9 mouse cellular contexts compared by ENCODE assay signal in the genomic region with DNA sequence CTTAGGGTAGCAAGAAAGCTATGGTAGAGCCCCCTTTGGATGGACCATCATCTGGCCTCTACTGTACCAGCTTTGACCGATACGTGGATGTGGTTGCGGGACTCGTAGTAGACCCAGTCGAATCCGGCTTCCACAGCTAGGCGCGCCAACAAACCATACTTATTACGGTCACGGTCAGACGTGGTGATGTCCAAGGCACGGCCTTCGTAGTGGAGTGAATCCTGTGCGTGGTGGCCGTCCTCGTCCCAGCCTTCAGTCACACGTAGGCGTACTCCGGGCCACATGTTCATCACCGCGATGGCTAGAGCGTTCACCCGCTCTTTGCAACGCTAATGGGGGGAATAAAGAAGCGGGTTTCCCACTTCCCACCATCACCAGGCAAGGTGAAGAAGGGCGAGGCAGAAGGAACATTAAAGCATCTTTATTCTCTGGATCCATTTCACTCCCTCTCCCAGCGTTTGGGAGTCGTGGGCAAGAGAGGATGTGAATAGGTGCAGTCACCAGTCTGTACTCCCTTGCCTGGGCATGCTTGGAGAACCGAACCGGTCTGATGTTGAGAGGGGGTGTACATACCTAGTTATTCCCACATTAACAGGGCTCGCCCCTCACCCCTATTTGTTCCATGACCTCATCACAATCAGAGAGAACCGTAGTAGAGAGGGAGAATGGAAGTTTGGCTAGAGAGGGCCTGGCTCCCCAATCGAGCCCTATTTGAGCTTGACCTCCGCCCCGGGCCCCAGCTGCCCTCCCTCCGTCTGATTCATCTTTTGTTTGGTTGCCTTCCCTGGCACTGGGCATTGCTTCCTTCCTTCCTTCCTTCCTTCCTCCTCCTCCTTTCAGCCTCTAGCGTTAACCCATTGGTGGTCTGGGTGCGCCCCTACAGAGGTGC. TPM values are rescaled to one million over a fixed set of nuclear protein-coding genes. Genes with fewer than 3 reads are reported as not detected.
DNase-seq lines count a peak whose midpoint lies in the region; ATAC-seq and TF ChIP-seq lines count a peak whose summit lies in the region.
"Had no signal": no experiment of that assay in that cellular context is flagged by ENCODE, and none has a peak within 500 bp of the region (broad histone marks: within the 10 kb centered on the region; RNA-seq: fewer than 3 reads in every experiment).

No protein-coding gene starts in this region.

- H3K36me3 ChIP-seq in kidney, adult 2 months (ENCODE audit: control insufficient read depth, insufficient read depth, low read length): no peaks in the 10 kb centered on the region
- H3K36me3 ChIP-seq in embryonic facial prominence, embryonic 13.5 days: no peaks in the 10 kb centered on the region
- no peaks in the 10 kb centered on the region for H3K36me3 ChIP-seq in intestine, embryonic 16.5 days (ENCODE audit: control insufficient read depth, insufficient read depth, low read length)
- no peaks in the 10 kb centered on the region for H3K36me3 ChIP-seq in midbrain, postnatal 0 days (ENCODE audit: insufficient read depth, low read length)

- H3K9me3 ChIP-seq in embryonic facial prominence, embryonic 13.5 days: no peaks in the 10 kb centered on the region
- H3K9me3 ChIP-seq in intestine, embryonic 16.5 days (ENCODE audit: control insufficient read depth, low read length): no peaks in the 10 kb centered on the region
- no peaks in the 10 kb centered on the region for H3K9me3 ChIP-seq in midbrain, postnatal 0 days (ENCODE audit: low read length)

- intact Hi-C loops in left cerebral cortex, postnatal 10 days (cut with DNase I): loop anchor here (5.0 kb wide), 1 partner anchor 102 kb away; no protein-coding TSS in a partner anchor

- WGBS in kidney, adult 2 months: 33% methylated on average over 38 of the region's 38 CpGs
- 3% methylated on average over 38 of the region's 38 CpGs for WGBS in embryonic facial prominence, embryonic 13.5 days
- 4% methylated on average over 38 of the region's 38 CpGs for WGBS in intestine, embryonic 16.5 days
- WGBS in midbrain, postnatal 0 days: 6% methylated on average over 38 of the region's 38 CpGs

- peak overlapping the region; percentile 32; the same call in 1 of the 2 replicates for H3K4me3 ChIP-seq in kidney, adult 2 months (ENCODE audit: insufficient read depth, low read depth, low read length)
- H3K4me3 ChIP-seq in embryonic facial prominence, embryonic 13.5 days: peak overlapping the region; percentile 56
- peak overlapping the region; percentile 62 for H3K4me3 ChIP-seq in intestine, embryonic 16.5 days (ENCODE audit: low read length)
- H3K4me3 ChIP-seq in midbrain, postnatal 0 days (ENCODE audit: low read depth, low read length): peak overlapping the region; percentile 53

- TF ChIP-seq POLR2A in kidney, adult 2 months (IDR thresholded peaks at IDR 0.05; ENCODE audit: low read depth, low read length): no peak

- DNase-seq in kidney, adult 2 months: no peak
- no peak for DNase-seq in kidney, postnatal 25 days
- no peak for DNase-seq in midbrain, postnatal 0 days (ENCODE audit: low spot score)
- DNase-seq in layer of hippocampus, adult 11-12 months (ENCODE audit: low spot score): no peak
- no peak for DNase-seq in left cerebral cortex, postnatal 10 days (ENCODE audit: extremely low spot score in 1 of 2, low spot score in 2 of 2)
- no peak for DNase-seq in gastrocnemius, adult 8-10 months (ENCODE audit: low spot score in 2 of 2)

- no peaks in the 10 kb centered on the region; the same call in 1 of the 2 replicates for H3K27me3 ChIP-seq in kidney, adult 2 months (replicated peaks; ENCODE audit: control insufficient read depth, insufficient read depth, low read length)
- peaks cover 90% of the 10 kb centered on the region for H3K27me3 ChIP-seq in embryonic facial prominence, embryonic 13.5 days
- H3K27me3 ChIP-seq in intestine, embryonic 16.5 days (replicated peaks; ENCODE audit: control insufficient read depth, insufficient read depth, low read length): peaks cover 62% of the 10 kb centered on the region
- H3K27me3 ChIP-seq in midbrain, postnatal 0 days (ENCODE audit: insufficient read depth, low read length): peaks cover 54% of the 10 kb centered on the region

- H3K4me2 ChIP-seq in embryonic facial prominence, embryonic 13.5 days: peak overlapping the region; percentile 99
- H3K4me2 ChIP-seq in intestine, embryonic 16.5 days (ENCODE audit: low read depth, low read length): peak overlapping the region; percentile 99
- H3K4me2 ChIP-seq in midbrain, postnatal 0 days (ENCODE audit: low read depth, low read length, poor library complexity, severe bottlenecking): peak overlapping the region; percentile 98

- peak overlapping the region; percentile 53 for H3K9ac ChIP-seq in embryonic facial prominence, embryonic 13.5 days
- peak overlapping the region; percentile 60 for H3K9ac ChIP-seq in intestine, embryonic 16.5 days (ENCODE audit: low read depth, low read length)
- H3K9ac ChIP-seq in midbrain, postnatal 0 days (replicated peaks; ENCODE audit: low read length, poor library complexity, severe bottlenecking): 0 out of 2 replicates have a peak overlapping the region, but pooled peaks have one; percentile 42

- no peak overlapping the region for H3K27ac ChIP-seq in kidney, adult 2 months (ENCODE audit: insufficient read depth, low read depth, low read length)
- H3K27ac ChIP-seq in embryonic facial prominence, embryonic 13.5 days: no peak overlapping the region
- H3K27ac ChIP-seq in intestine, embryonic 16.5 days (ENCODE audit: low read length): 0 out of 2 replicates have a peak overlapping the region, but pooled peaks have one; percentile 19
- H3K27ac ChIP-seq in midbrain, postnatal 0 days (ENCODE audit: low read depth, low read length): no peak overlapping the region

- H3K4me1 ChIP-seq in kidney, adult 2 months (ENCODE audit: control insufficient read depth, insufficient read depth, low read length): peaks cover 4% of the 10 kb centered on the region; the same call in 1 of the 2 replicates
- H3K4me1 ChIP-seq in embryonic facial prominence, embryonic 13.5 days: peaks cover 42% of the 10 kb centered on the region
- peaks cover 24% of the 10 kb centered on the region for H3K4me1 ChIP-seq in intestine, embryonic 16.5 days (ENCODE audit: control insufficient read depth, insufficient read depth, low read length)
- peaks cover 25% of the 10 kb centered on the region for H3K4me1 ChIP-seq in midbrain, postnatal 0 days (ENCODE audit: insufficient read depth, low read length)

- no peak for TF ChIP-seq CTCF in kidney, adult 2 months (conservative IDR thresholded peaks at IDR 0.05; ENCODE audit: insufficient read depth, insufficient read length, low read depth, low read length)
- no peak for TF ChIP-seq CTCF in midbrain, postnatal 0 days (IDR thresholded peaks at IDR 0.05)

- no peak for ATAC-seq in embryonic facial prominence, embryonic 13.5 days (ENCODE audit: insufficient number of reproducible peaks, insufficient read depth, low FRiP score, low TSS enrichment, low read depth)
- ATAC-seq in intestine, embryonic 16.5 days: no peak
- ATAC-seq in midbrain, postnatal 0 days (ENCODE audit: low FRiP score): no peak

RNA-seq across cellular contexts. Expression of a gene that starts 0.7 kb away (rescaled TPM):
- 6.4 and 7.1 TPM in 2 replicates for polyA plus RNA-seq in kidney, adult 2 months (2012; rRNA removed)
- 22.9 and 23.4 TPM in 2 replicates for polyA plus RNA-seq in embryonic facial prominence, embryonic 13.5 days (2015; fragmentation: Nextera tagmentation; extraction: Ambion mirVana)
- polyA plus RNA-seq in intestine, embryonic 16.5 days (2015; fragmentation: Nextera tagmentation; extraction: Ambion mirVana): 11.3 and 12.3 TPM in 2 replicates
- total RNA-seq in midbrain, postnatal 0 days (2014; rRNA removed): 9.4 and 10.1 TPM in 2 replicates
- polyA plus RNA-seq in midbrain, postnatal 0 days (2015; fragmentation: Nextera tagmentation; extraction: Ambion mirVana): 30.7 and 31.1 TPM in 2 replicates
- 10 to 100 TPM; 11.2 to 14.1 TPM for total RNA-seq in left cerebral cortex, postnatal 10 days (2021)
- 1 to 10 TPM; 1.4 to 2.9 (median 2.0) TPM for total RNA-seq in gastrocnemius, adult 8-10 months (2022)

RNA-seq across cellular contexts. Expression of a gene that starts 3.4 kb away (rescaled TPM):
- polyA plus RNA-seq in kidney, adult 2 months (2012; rRNA removed): 1.2 and 1.5 TPM in 2 replicates
- 0.52 and 0.54 TPM in 2 replicates for polyA plus RNA-seq in embryonic facial prominence, embryonic 13.5 days (2015; fragmentation: Nextera tagmentation; extraction: Ambion mirVana)
- polyA plus RNA-seq in intestine, embryonic 16.5 days (2015; fragmentation: Nextera tagmentation; extraction: Ambion mirVana): 0.83 and 1.6 TPM in 2 replicates
- 0.38 and 0.71 TPM in 2 replicates for total RNA-seq in midbrain, postnatal 0 days (2014; rRNA removed)
- polyA plus RNA-seq in midbrain, postnatal 0 days (2015; fragmentation: Nextera tagmentation; extraction: Ambion mirVana): 0.18 and 0.22 TPM in 2 replicates
- total RNA-seq in left cerebral cortex, postnatal 10 days (2021): under 1 TPM; 0.16 to 0.47 TPM
- total RNA-seq in gastrocnemius, adult 8-10 months (2022): 1 to 10 TPM in 1 of 4 experiments, under 1 TPM in 3; 0.19 to 1.0 (median 0.49) TPM
- total RNA-seq: hematopoietic stem cell, adult 5-6 weeks had no signal

RNA-seq across cellular contexts. Expression of a gene that starts 23.0 kb away (rescaled TPM):
- polyA plus RNA-seq in kidney, adult 2 months (2012; rRNA removed): 36.1 and 50.2 TPM in 2 replicates
- 26.8 and 27.8 TPM in 2 replicates for polyA plus RNA-seq in embryonic facial prominence, embryonic 13.5 days (2015; fragmentation: Nextera tagmentation; extraction: Ambion mirVana)
- 20.4 and 23.6 TPM in 2 replicates for polyA plus RNA-seq in intestine, embryonic 16.5 days (2015; fragmentation: Nextera tagmentation; extraction: Ambion mirVana)
- 46.0 and 56.9 TPM in 2 replicates for total RNA-seq in midbrain, postnatal 0 days (2014; rRNA removed)
- polyA plus RNA-seq in midbrain, postnatal 0 days (2015; fragmentation: Nextera tagmentation; extraction: Ambion mirVana): 19.6 and 21.7 TPM in 2 replicates
- total RNA-seq in left cerebral cortex, postnatal 10 days (2021): 10 to 100 TPM; 15.4 to 21.6 TPM
- 1 to 10 TPM; 3.7 to 5.0 (median 4.2) TPM for total RNA-seq in gastrocnemius, adult 8-10 months (2022)

RNA-seq across cellular contexts. Expression of a gene that starts 24.0 kb away (rescaled TPM):
- 18.8 and 20.8 TPM in 2 replicates for polyA plus RNA-seq in kidney, adult 2 months (2012; rRNA removed)
- 14.4 and 15.2 TPM in 2 replicates for polyA plus RNA-seq in embryonic facial prominence, embryonic 13.5 days (2015; fragmentation: Nextera tagmentation; extraction: Ambion mirVana)
- 7.7 and 7.9 TPM in 2 replicates for polyA plus RNA-seq in intestine, embryonic 16.5 days (2015; fragmentation: Nextera tagmentation; extraction: Ambion mirVana)
- 32.2 and 32.5 TPM in 2 replicates for total RNA-seq in midbrain, postnatal 0 days (2014; rRNA removed)
- polyA plus RNA-seq in midbrain, postnatal 0 days (2015; fragmentation: Nextera tagmentation; extraction: Ambion mirVana): 5.6 and 7.7 TPM in 2 replicates
- 10 to 100 TPM; 62.4 to 64.3 TPM for total RNA-seq in left cerebral cortex, postnatal 10 days (2021)
- 10 to 100 TPM; 52.6 to 67.2 (median 59.1) TPM for total RNA-seq in gastrocnemius, adult 8-10 months (2022)

RNA-seq across cellular contexts. Expression of a gene that starts 39.4 kb away (rescaled TPM):
- polyA plus RNA-seq in kidney, adult 2 months (2012; rRNA removed): 488 and 540 TPM in 2 replicates
- 1,422 and 1,651 TPM in 2 replicates for polyA plus RNA-seq in embryonic facial prominence, embryonic 13.5 days (2015; fragmentation: Nextera tagmentation; extraction: Ambion mirVana)
- 1,159 and 1,322 TPM in 2 replicates for polyA plus RNA-seq in intestine, embryonic 16.5 days (2015; fragmentation: Nextera tagmentation; extraction: Ambion mirVana)
- total RNA-seq in midbrain, postnatal 0 days (2014; rRNA removed): 2,522 and 3,264 TPM in 2 replicates
- 1,582 and 1,796 TPM in 2 replicates for polyA plus RNA-seq in midbrain, postnatal 0 days (2015; fragmentation: Nextera tagmentation; extraction: Ambion mirVana)
- total RNA-seq in left cerebral cortex, postnatal 10 days (2021): 1,000 to 10,000 TPM in 1 of 2 experiments, 100 to 1,000 TPM in 1; 986 to 1,032 TPM
- total RNA-seq in gastrocnemius, adult 8-10 months (2022): 10 to 100 TPM; 12.6 to 24.6 (median 20.3) TPM
